Mouse (Mus musculus) bone marrow, adult 2 months (tissue): ENCODE results near the gene Cldn4.

Source experiments
- CTCF ChIP-seq: fragments of 200-500 bp; IDR thresholded peaks from 2 replicates; pipeline ENCODE4 v1.5.1; 2011; ENCODE audit warnings: low read length, control low read depth; ENCODE audit not compliant: control insufficient read depth, insufficient read depth
- POLR2A ChIP-seq: fragments of 200-500 bp; IDR thresholded peaks from 2 replicates; pipeline ENCODE4 v1.6.1; 2011; ENCODE audit warnings: low read depth, mild to moderate bottlenecking, control low read depth, low read length, borderline replicate concordance; ENCODE audit not compliant: control insufficient read depth

- TF ChIP-seq CTCF (no peak), POLR2A (peak; percentile 73; the same call in 1 of the 2 replicates)
Measured at GRCm38 (mm10) chr5:134915311-134915710, 31.4 kb downstream of the Cldn4 start, which contains the start of gene Cldn13.
